Mouse (Mus musculus) right cerebral cortex, postnatal 10 days (tissue): Measurements from ENCODE around the gene Trp53rkb.

Experiments used
- DNase-seq, 2 experiments: peaks; one replicate each; pipeline ENCODE4 v3.0.0; 2021; ENCODE audit warnings: low spot score in 2 of 2

Gene Trp53rkb

DNA sequence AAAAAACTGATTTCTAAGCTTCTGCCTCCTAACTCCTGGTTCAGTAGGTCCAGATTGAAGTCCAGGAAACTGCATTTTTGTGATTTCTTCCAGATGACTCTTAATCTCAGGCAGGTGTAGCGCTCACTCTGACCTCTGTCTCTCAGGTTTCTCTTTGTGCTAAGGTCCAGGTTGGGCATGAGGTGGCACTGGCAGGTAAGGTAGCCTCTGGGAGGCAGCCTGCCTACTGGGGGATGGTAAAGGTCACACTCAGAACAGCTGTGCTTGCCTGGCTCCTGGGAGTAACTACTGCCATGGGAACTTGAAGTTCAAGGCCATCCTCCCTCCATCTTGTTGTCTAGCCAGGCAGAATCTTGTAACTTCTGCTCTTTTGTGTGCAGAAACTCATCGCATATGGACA, 41.8 kb downstream of the Trp53rkb start:
- DNase-seq, result no peak

DNA sequence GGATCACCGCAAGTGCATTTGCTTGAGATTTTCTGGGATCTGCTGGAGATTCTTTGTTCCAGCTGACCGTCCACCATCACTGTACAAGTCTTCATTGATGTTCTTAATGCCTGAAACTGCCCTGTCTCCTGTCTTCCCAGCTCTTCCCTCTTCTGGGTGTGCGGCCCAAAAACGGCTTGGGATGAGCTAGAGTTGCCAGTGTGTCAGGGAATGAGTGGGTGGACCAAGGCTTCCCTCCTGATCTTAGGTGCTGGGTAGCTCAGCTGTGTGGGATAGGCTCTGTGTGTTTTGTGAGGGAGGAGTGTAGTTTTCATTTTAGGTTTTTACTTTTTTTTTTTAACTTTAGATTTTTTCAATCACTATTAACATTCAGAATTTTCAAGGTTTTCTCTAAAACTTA, 42.5 kb downstream of the Trp53rkb start:
- no peak for DNase-seq

DNA sequence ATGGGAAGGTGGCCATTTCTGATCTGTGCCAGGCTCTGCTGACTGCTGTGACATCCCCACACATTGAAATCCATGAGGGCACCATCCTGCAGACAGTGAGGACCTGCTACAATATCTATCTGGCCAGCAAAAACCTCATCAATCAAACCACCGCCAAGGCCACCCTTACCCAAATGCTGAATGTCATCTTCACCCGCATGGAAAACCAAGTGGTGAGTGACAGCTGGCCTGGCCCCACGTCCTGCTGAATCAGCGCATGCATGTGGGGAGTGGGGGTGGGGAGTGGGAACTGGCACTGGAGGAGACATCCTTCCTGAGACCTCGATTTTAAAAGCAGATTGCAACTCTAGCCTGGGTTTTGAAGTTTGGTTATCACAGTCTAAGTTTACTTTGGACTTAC, 43.2 kb downstream of the Trp53rkb start:
- DNase-seq, result no peak

DNA sequence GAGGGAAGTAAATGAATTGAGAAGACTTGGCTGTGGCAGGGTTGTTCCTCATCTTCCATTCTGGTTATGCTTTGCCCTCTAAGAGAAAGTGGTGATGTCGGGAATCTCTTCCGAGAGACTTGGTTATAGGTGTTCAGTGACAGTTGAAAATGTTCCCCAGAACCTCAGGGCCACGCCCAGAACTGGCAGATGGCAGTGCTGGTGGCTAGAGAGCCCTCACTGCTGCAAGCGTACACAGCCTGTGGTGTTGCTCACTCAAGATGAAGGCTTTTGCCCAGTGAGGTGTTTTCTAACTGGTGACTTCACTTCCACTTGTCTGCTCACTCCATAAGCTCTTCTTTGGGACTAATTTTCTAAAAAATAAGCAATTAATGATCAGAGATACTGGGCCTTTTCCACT, 49.5 kb downstream of the Trp53rkb start:
- no peak for DNase-seq
